Mouse (Mus musculus): ENCODE results near the gene Tnfrsf25. TPM values are rescaled to one million over a fixed set of nuclear protein-coding genes. Genes with fewer than 3 reads are reported as not detected.
A peak's percentile ranks its signal among the peaks of the same experiment; 100 is the strongest.

Gene Tnfrsf25
- polyA plus RNA-seq, 1 experiment from 2014 or later: 1.1 TPM

- no peak for ATAC-seq (ENCODE audit: insufficient number of reproducible peaks, low FRiP score)
- peaks cover 99% of the 10 kb centered on the region for H3K27me3 ChIP-seq (replicated peaks)
Measured at GRCm38 (mm10) chr4:152121183-152121505, 5.4 kb downstream of the Tnfrsf25 start.

DNA sequence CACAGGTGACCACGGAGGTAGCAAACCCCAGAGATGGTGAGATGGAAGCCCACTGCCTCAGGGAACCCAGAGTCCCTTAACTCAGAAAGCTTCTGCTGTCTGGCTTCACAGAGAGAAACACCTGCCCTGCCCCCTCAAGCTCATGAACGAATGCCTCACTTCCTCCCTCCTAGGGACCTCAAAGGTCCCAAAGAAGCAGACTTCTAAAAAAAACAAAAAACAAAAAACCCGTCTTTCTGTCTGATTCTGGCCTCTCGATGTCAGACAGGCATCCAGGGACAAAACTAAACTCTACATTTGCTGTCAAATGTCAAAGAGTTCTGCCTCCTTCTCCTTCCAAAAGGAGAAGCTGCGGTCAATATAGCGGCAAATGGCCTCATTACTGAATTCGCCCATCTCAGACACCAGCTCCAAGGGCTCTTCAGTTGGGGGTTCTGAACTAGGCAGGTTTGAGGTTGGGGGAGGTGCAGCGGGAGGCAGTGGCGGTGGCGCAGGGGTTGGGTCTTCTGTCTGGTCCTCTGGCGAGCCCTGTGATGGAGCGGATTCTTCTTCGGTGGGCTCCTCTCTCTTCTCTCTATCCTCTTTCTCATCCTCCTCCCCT is 8.7 kb downstream of the Tnfrsf25 start:
- ATAC-seq (ENCODE audit: insufficient number of reproducible peaks, low FRiP score): no peak
- 13% methylated on average over 13 of the region's 13 CpGs for whole genome bisulfite sequencing
- no peak overlapping the region for H3K9ac ChIP-seq
- H3K9me3 ChIP-seq (replicated peaks): no peaks in the 10 kb centered on the region
- no peaks in the 10 kb centered on the region for H3K36me3 ChIP-seq
- peaks cover 44% of the 10 kb centered on the region for H3K4me1 ChIP-seq (replicated peaks)
- H3K4me3 ChIP-seq: peak overlapping the region; percentile 31; the same call in 1 of the 2 replicates
- H3K4me2 ChIP-seq: peak overlapping the region; percentile 67
- peaks cover 99% of the 10 kb centered on the region for H3K27me3 ChIP-seq (replicated peaks)
- no peak overlapping the region for H3K27ac ChIP-seq (ENCODE audit: poor library complexity, severe bottlenecking)

More at GRCm38 (mm10) chr4:152121183-152121505, 5.4 kb downstream of the Tnfrsf25 start:
- H3K9ac ChIP-seq: 0 out of 2 replicates have a peak overlapping the region, but pooled peaks have one; percentile 40
- peaks cover 43% of the 10 kb centered on the region for H3K4me1 ChIP-seq (replicated peaks)
- H3K4me3 ChIP-seq: peak overlapping the region; percentile 35
- H3K4me2 ChIP-seq: peak overlapping the region; percentile 60
- no peaks in the 10 kb centered on the region for H3K36me3 ChIP-seq
- H3K9me3 ChIP-seq (replicated peaks): no peaks in the 10 kb centered on the region
- no peak overlapping the region for H3K27ac ChIP-seq (ENCODE audit: poor library complexity, severe bottlenecking)
- WGBS: 3% methylated on average over 12 of the region's 12 CpGs

GRCm38 (mm10) chr4:152125161-152126025 is 9.7 kb downstream of the Tnfrsf25 start:
- Histone ChIP-seq H3K9me3 (replicated peaks) (no peaks in the 10 kb centered on the region), H3K36me3 (no peaks in the 10 kb centered on the region), H3K27me3 (replicated peaks) (peaks cover 99% of the 10 kb centered on the region), H3K4me2 (peak overlapping the region; percentile 67), H3K9ac (peak overlapping the region; percentile 21), H3K4me1 (replicated peaks) (peaks cover 39% of the 10 kb centered on the region), H3K4me3 (peak overlapping the region; percentile 31), H3K27ac (ENCODE audit: poor library complexity, severe bottlenecking) (no peak overlapping the region)
- no peak for ATAC-seq (ENCODE audit: insufficient number of reproducible peaks, low FRiP score)
- 5% methylated on average over 56 of the region's 56 CpGs for WGBS

DNA sequence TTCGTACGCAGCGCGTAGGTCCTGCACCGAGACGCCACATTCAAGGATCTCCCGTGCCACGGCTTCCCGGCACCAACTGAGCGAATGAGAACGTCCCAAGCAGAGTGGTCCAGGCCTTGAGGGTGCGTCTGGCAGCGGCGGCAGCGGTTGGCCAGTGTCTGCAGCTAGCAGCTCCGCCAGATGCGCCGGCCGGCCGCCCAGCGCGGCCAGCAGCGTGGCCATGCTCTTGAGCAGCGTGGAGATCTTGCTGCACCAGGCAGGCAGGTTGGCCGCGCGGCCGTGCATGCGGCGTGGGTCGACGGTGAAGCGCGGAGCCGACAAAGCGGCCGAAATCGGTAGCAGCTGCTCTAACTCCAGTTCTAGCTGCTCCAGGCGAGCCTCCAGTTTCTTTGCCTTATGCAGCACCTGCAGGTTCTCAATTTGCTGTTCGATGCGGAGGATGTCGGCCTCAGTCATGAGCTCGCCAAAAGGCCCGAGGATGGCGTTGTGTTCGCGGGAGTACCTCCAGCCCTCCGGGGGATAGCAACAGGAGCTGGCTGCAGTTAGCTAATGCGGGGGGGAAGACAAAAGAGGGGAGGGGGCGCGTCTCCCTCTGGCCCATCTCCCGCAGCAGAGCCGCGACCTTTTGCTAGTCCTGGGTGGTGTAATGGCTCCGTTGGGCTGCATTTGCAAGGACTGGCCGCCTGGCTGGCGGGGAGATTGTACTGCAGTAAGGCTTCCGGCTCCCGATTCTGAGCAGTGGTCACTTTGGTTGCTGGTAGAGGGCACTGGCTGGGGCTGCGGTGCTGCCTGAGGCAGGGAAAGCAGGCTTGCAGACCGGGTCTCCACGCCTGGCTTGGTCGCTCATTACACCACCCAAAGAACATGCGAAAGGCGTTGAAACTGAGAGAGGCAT is 10.5 kb downstream of the Tnfrsf25 start:
- peak overlapping the region; percentile 42 for H3K9ac ChIP-seq

DNA sequence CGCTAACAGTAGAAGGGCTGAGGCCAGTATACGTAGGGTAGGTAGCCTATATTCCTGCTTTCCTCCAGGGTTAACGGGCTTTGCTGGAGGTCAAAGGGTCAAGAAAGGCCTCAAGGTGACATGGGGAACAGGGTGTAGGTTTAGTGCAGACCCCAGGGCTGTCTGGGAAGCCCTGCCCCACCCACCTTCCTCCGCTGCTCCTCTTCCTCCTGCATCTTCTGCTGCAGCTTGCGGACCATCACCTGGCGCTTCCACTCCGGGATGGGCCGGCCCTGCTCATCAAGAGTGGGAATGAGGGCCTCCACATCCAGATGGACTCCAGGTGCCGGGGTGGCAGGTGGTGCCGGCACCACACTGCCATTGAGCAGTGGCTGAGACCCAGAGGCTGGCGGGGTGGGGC is 12.2 kb downstream of the Tnfrsf25 start:
- H3K4me3 ChIP-seq: no peak overlapping the region
- peaks cover 100% of the 10 kb centered on the region for H3K27me3 ChIP-seq (replicated peaks)
- peaks cover 48% of the 10 kb centered on the region for H3K4me1 ChIP-seq (replicated peaks)
- H3K4me2 ChIP-seq: no peak overlapping the region
- 79% methylated on average over 11 of the region's 11 CpGs for WGBS
- no peak overlapping the region for H3K9ac ChIP-seq
- no peak overlapping the region for H3K27ac ChIP-seq (ENCODE audit: poor library complexity, severe bottlenecking)
- no peaks in the 10 kb centered on the region for H3K9me3 ChIP-seq (replicated peaks)
- no peaks in the 10 kb centered on the region for H3K36me3 ChIP-seq
- ATAC-seq (ENCODE audit: insufficient number of reproducible peaks, low FRiP score): no peak

More for the DNA sequence above, 10.5 kb downstream of the Tnfrsf25 start:
- Histone ChIP-seq H3K27me3 (replicated peaks) (peaks cover 99% of the 10 kb centered on the region), H3K4me1 (replicated peaks) (peaks cover 39% of the 10 kb centered on the region), H3K36me3 (no peaks in the 10 kb centered on the region), H3K27ac (ENCODE audit: poor library complexity, severe bottlenecking) (no peak overlapping the region), H3K9me3 (replicated peaks) (no peaks in the 10 kb centered on the region), H3K4me2 (peak overlapping the region; percentile 67), H3K4me3 (peak overlapping the region; percentile 31)
- 6% methylated on average over 65 of the region's 65 CpGs for WGBS
- no peak for ATAC-seq (ENCODE audit: insufficient number of reproducible peaks, low FRiP score)

- H3K4me2 ChIP-seq: no peak overlapping the region
- H3K27ac ChIP-seq (ENCODE audit: poor library complexity, severe bottlenecking): no peak overlapping the region
- 70% methylated on average over 5 of the region's 5 CpGs for WGBS
- no peak for ATAC-seq (ENCODE audit: insufficient number of reproducible peaks, low FRiP score)
- H3K4me3 ChIP-seq: no peak overlapping the region
- H3K4me1 ChIP-seq (replicated peaks): peaks cover 48% of the 10 kb centered on the region
- H3K9ac ChIP-seq: no peak overlapping the region
- H3K27me3 ChIP-seq (replicated peaks): peaks cover 100% of the 10 kb centered on the region
- no peaks in the 10 kb centered on the region for H3K36me3 ChIP-seq
- H3K9me3 ChIP-seq (replicated peaks): no peaks in the 10 kb centered on the region
Measured at GRCm38 (mm10) chr4:152128784-152129183, 13.1 kb downstream of the Tnfrsf25 start.

DNA sequence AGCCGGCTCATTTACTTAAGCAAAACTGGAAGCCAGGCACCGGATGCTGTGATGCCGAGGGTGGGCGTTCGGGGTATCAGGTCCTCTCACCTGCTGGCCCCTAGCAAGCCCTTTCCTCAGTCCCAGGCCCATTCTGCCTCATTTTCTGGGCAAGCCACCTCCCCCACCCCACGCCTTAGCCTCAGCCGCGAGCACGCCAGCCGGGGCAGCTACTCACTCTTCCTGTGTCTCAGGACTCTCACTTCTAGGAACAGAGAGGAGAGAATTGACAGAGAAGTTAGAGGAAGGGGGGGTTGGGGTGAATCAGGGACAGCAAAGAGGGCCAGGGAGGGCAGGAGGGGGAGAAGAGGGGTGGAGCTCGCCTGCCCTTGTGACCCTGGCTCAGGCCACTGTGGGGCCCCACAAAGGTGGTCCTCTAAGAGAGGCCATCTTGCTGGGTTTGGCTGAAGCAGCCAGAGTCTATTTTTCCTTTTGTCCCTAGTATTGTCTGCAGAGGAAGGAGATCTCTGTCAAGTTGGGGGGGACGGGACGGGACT is 13.7 kb downstream of the Tnfrsf25 start:
- Histone ChIP-seq H3K27ac (ENCODE audit: poor library complexity, severe bottlenecking) (no peak overlapping the region), H3K4me2 (no peak overlapping the region), H3K4me3 (no peak overlapping the region), H3K27me3 (replicated peaks) (peaks cover 100% of the 10 kb centered on the region), H3K4me1 (replicated peaks) (peaks cover 48% of the 10 kb centered on the region), H3K36me3 (no peaks in the 10 kb centered on the region), H3K9me3 (replicated peaks) (no peaks in the 10 kb centered on the region), H3K9ac (no peak overlapping the region)
- 39% methylated on average over 13 of the region's 13 CpGs for WGBS
- ATAC-seq (ENCODE audit: insufficient number of reproducible peaks, low FRiP score): no peak

DNA sequence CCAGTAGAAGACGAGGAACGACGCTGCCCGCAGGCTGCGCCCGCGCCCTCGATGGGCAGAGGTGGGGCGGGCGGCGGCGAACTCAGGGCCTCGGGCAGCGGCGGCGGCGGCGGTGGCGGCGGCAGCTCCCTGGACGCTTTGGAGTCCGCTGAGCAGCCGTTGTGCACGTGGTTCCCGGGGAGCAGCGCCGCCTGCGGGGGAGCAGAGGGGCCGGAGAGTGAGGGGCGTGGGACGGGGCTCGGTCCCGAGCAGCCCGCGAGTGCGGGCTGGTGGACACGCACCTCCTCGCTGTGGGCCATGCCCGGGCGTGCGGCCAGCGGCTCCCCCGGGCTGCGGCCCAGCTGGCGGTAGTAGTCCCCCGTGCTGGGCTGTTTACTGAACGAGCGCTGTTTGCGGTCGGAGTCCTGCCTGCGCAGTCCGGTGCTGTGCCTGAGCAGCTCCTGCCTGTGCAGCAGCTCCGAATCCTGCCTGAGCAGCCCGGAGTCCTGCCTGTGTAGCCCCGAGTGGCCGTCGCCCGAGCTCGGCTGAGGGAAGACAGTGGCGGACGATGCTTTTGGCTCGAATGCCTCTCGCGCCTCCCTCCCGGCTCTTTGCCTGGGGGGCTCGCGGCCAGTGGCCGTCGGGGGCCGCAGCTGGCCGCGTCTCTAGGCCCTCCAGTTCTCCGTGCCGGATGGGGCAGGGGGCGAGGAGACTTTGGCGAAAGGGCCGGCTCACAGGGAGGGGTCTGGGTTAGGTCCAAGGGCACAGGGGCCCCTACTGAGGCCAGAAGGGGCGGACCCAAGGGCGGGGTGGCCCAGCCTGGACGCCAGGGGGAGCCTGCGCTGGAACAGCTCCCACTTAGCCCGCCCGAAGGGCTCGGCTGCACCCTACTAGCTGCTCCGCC is 15.3 kb downstream of the Tnfrsf25 start:
- peak overlapping the region; percentile 71 for H3K4me2 ChIP-seq
- peak overlapping the region; percentile 39 for H3K9ac ChIP-seq
- no peaks in the 10 kb centered on the region for H3K9me3 ChIP-seq (replicated peaks)
- H3K27ac ChIP-seq (ENCODE audit: poor library complexity, severe bottlenecking): no peak overlapping the region
- ATAC-seq (ENCODE audit: insufficient number of reproducible peaks, low FRiP score): peak; percentile 23; the same call in 1 of the 2 replicates
- under 1% methylated on average over 84 of the region's 85 CpGs for WGBS
- peak overlapping the region; percentile 43 for H3K4me3 ChIP-seq
- peaks cover 98% of the 10 kb centered on the region for H3K27me3 ChIP-seq (replicated peaks)
- no peaks in the 10 kb centered on the region for H3K36me3 ChIP-seq
- peaks cover 33% of the 10 kb centered on the region for H3K4me1 ChIP-seq (replicated peaks)

DNA sequence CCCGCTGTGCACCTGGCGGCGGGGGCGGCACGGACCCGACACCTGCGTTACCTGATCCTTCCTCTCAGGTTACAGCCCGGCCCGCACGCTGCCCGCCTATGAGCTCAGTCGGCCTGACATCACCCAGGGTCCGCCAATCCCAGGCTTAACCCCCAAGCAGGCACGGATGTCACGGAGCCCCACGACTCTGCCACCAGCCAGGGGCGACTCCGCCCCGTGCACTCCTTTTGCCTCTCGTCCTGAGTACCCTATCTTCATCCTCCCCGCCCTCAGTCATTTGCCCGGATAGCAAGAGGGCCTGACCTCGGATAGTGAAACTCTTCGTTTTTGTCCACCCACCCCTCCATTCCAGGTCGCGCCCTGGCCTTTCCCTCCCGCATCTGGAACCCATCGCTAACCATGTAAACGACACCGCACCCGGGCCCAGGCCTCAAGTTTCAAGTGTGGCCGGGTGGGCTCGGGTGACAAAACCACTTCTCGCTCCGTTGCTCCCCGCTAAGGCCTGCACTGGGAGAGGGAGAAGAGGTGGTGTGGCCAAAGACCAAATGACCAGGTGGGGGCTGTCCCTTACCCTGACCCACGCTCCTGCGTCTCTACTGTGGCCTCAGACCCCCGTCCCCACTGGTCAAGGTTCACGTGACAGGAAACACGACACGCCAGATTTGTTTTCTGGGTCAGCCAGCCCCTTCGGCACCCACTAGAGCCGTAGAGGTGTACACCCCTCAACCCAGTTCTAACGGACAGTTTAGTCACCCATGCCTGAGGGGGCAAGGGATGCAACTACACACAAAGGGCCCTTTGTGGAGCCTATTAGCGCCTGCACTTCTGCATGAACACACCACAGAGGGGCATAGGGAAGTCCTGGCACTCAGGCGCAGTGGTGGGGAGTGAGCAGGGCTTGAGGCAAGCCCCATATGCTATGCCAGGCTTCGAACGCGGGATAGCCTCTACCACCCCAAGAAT is 16.4 kb downstream of the Tnfrsf25 start:
- H3K27me3 ChIP-seq (replicated peaks): peaks cover 95% of the 10 kb centered on the region
- ATAC-seq (ENCODE audit: insufficient number of reproducible peaks, low FRiP score): no peak
- H3K4me1 ChIP-seq (replicated peaks): peaks cover 23% of the 10 kb centered on the region
- no peak overlapping the region for H3K27ac ChIP-seq (ENCODE audit: poor library complexity, severe bottlenecking)
- H3K9ac ChIP-seq: 0 out of 2 replicates have a peak overlapping the region, but pooled peaks have one; percentile 39
- H3K36me3 ChIP-seq: no peaks in the 10 kb centered on the region
- no peaks in the 10 kb centered on the region for H3K9me3 ChIP-seq (replicated peaks)
- WGBS: 7% methylated on average over 50 of the region's 50 CpGs
- H3K4me3 ChIP-seq: peak overlapping the region; percentile 43
- H3K4me2 ChIP-seq: peak overlapping the region; percentile 71
